Mouse (Mus musculus) splenic B cell, adult 2 months (primary cell): Measurements from ENCODE around the gene Snx30.

ENCODE experiments used
- DNase-seq: peaks from one replicate; pipeline ENCODE4 v3.0.0-alpha.2; 2011; ENCODE audit warnings: low read depth, low spot score
- H3K27me3 ChIP-seq: 2 replicates; pipeline ENCODE4 v1.6.1; 2012; ENCODE audit warnings: mild to moderate bottlenecking, low read length, moderate library complexity, mixed read lengths; ENCODE audit not compliant: control insufficient read depth, poor library complexity, insufficient read depth, severe bottlenecking
- H3K36me3 ChIP-seq: 2 replicates; pipeline ENCODE4 v1.6.1; 2012; ENCODE audit warnings: mild to moderate bottlenecking, low read length, moderate library complexity, mixed read lengths; ENCODE audit not compliant: control insufficient read depth, poor library complexity, insufficient read depth, severe bottlenecking

Snx30 gene

GRCm38 (mm10) chr4:59907092-59907491 lies 101.5 kb downstream of the Snx30 start:
- DNase-seq = no peak
- Histone ChIP-seq H3K27me3 (no peaks in the 10 kb centered on the region), H3K36me3 (peaks cover 3% of the 10 kb centered on the region; the same call in 1 of the 2 replicates)

GRCm38 (mm10) chr4:59907657-59908230 lies 102.1 kb downstream of the Snx30 start:
- no peak for DNase-seq
- H3K27me3 ChIP-seq = no peaks in the 10 kb centered on the region
- H3K36me3 ChIP-seq = peaks cover 3% of the 10 kb centered on the region; the same call in 1 of the 2 replicates

- Histone ChIP-seq H3K27me3 (no peaks in the 10 kb centered on the region), H3K36me3 (peaks cover 3% of the 10 kb centered on the region; the same call in 1 of the 2 replicates)
- no peak for DNase-seq
Observed at GRCm38 (mm10) chr4:59908785-59909184, 103.1 kb downstream of the Snx30 start.

GRCm38 (mm10) chr4:59914608-59915403 lies 109.2 kb downstream of the Snx30 start, which contains the start of gene Slc46a2:
Gene Slc46a2, minus strand, starts transcription at chr4:59915056.
- DNase-seq = no peak
- Histone ChIP-seq H3K27me3 (no peaks in the 10 kb centered on the region), H3K36me3 (no peaks in the 10 kb centered on the region)

- no peaks in the 10 kb centered on the region for H3K36me3 ChIP-seq
- no peak for DNase-seq
- H3K27me3 ChIP-seq = no peaks in the 10 kb centered on the region
Observed at GRCm38 (mm10) chr4:59917966-59918365, 112.3 kb downstream of the Snx30 start.

- no peaks in the 10 kb centered on the region for H3K36me3 ChIP-seq
- DNase-seq = peak; percentile 59
- H3K27me3 ChIP-seq = no peaks in the 10 kb centered on the region
Observed at GRCm38 (mm10) chr4:59925082-59925481, 119.4 kb downstream of the Snx30 start.

- Histone ChIP-seq H3K36me3 (no peaks in the 10 kb centered on the region), H3K27me3 (no peaks in the 10 kb centered on the region)
- DNase-seq = no peak
Observed at GRCm38 (mm10) chr4:59927666-59928065, 122.0 kb downstream of the Snx30 start.

GRCm38 (mm10) chr4:59928347-59928746 lies 122.7 kb downstream of the Snx30 start:
- no peaks in the 10 kb centered on the region for H3K27me3 ChIP-seq
- H3K36me3 ChIP-seq = no peaks in the 10 kb centered on the region
- DNase-seq = peak; percentile 92

GRCm38 (mm10) chr4:59932505-59933281 lies 127.1 kb downstream of the Snx30 start:
- H3K36me3 ChIP-seq = no peaks in the 10 kb centered on the region
- peak; percentile 56 for DNase-seq

GRCm38 (mm10) chr4:59937543-59937942 lies 131.9 kb downstream of the Snx30 start:
- H3K27me3 ChIP-seq = no peaks in the 10 kb centered on the region
- DNase-seq = no peak
- H3K36me3 ChIP-seq = no peaks in the 10 kb centered on the region

More at GRCm38 (mm10) chr4:59932505-59933281, 127.1 kb downstream of the Snx30 start:
- H3K27me3 ChIP-seq = no peaks in the 10 kb centered on the region
